Mouse (Mus musculus): ENCODE measurements around the gene Pik3cd.

Pik3cd gene

DNA sequence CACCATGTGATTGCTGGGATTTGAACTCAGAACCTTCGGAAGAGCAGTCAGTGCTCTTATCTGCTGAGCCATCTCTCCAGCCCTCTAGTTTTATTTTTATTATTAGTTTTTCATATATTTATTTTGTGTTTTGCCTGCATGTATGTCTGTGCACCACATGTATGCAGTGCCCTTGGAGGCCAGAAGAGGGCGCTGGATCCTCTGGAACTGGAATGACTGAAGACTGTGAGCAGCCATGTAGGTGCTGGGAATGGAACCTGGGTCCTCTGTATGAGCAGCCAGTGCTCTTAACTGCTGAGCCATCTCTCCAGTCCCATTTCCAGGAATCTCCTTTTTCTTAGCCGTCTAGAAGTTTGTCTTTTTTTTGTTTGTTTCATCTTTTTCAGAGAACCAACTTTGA is 97.9 kb downstream of the Pik3cd start:
- DNase-seq, result no peak

DNA sequence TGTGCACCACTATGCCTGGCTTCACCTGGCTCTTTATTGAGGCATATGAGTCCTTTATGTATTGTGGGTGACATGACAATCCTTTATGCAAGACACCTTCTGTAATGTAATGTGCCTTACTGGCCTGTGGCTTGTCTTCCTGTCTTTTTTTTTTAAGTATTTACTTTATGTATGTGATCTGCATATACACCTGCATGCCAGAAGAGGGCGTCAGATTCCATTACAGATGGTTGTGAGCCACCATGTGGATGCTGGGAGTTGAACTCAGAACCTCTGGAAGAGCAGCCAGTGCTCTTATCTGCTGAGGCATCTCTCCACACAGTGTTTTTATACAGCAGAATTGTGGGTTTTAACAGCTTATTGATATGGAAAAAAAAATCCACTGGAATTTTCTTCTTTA is 98.5 kb downstream of the Pik3cd start:
- no peak for DNase-seq

DNA sequence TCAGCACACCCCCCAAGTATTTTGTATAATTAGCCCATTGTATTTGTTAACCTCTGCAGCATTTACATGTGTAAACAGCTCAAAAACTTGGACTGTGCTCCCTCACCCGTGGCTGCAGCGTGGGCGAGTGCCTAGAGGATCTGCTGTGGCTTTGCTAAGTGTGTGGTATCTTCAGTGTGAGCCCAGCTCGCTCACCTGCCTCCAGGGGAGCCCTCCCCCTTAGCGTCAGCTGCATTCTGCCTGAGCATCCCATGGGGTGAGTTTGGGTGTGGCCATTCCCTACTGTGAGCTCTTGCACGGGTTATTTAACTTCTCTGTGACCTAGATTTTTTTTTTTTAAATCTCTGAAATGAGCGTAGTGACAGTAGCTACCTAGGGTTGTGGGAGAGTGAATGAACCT is 100.1 kb downstream of the Pik3cd start:
- DNase-seq, result no peak

DNA sequence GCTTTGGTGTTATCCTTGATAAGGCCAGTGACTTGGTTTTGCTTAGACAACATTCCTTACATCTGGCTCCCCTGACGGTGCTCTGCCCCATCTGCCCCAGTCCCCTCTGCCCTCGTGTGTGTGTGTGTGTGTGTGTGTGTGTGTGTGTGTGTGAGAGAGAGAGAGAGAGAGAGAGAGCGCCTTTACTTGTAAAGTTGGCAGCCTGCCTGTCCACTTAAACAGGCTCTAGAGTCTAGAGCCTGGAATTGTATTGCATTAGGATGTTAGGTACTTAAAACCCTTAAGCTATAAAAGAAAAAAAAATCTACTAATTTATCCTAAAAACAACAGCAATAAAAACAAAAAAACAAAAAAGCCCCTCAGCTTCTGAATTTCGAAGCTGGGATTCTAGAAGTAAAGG is 100.9 kb downstream of the Pik3cd start:
- no peak for DNase-seq

DNA sequence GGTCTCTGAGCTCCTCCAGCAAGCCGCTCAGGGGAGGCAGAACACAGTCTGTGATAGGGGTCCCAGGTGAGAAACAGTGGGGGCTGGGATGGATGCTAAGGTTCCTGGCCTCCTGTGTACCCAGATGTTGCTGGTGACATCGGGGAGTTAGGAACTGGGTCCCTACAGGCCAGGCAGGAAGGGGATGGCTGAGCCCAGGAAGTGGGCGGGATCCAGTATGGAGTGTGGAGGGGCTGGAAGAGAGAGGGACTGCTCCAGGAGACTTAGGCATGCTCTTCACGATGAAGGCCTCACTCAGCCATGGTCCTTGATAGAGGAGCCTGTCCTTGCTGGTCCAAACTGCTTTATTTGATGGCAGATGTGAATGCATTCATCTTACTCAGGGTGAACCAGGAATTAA is 102.2 kb downstream of the Pik3cd start:
- no peak for DNase-seq

DNA sequence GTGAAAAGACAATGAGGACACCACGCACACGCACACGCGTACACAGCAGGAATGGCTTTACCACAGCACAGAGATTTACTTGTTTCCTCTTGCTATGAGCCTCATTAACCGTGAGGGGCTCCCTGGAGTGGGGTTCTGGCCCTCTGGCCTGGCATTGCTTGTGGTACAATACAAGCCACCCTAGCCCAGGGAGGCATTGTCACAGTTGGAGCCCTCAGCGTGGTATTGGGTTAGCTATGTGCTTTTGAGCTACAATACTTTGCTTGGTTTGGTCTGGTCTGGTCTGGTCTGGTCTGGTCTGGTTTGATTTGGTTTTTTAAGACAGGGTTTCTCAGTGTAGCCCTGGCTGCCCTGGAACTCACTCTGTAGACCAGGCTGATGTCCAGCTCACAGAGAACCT is 102.8 kb downstream of the Pik3cd start:
- DNase-seq, result no peak

Measured in right cerebral cortex, adult 18-20 months (tissue).